Mouse (Mus musculus) CD4-positive helper T cell, adult 2 months (primary cell): ENCODE measurements around the gene Gm21060.
A peak's percentile ranks its signal among the peaks of the same experiment; 100 is the strongest.
"Not testable (repeated sequence)": the region's sequence is repeated elsewhere in the genome, so short reads cannot be mapped to it uniquely, and the experiment has no call there.

Source experiments
- DNase-seq: peaks from one replicate; pipeline ENCODE4 v3.0.0-alpha.2; 2012; ENCODE audit warnings: low read depth, missing footprints, low spot score

Gene Gm21060

GRCm38 (mm10) chr19:61296969-61297368 is at the start of gene Gm21060:
Gene Gm21060, minus strand, starts transcription at chr19:61297069.
- no peak for DNase-seq

- not testable (repeated sequence) for DNase-seq
Measured at GRCm38 (mm10) chr19:61320844-61321243, 24.0 kb upstream of the Gm21060 start.

- not testable (repeated sequence) for DNase-seq
Measured at GRCm38 (mm10) chr19:61313185-61313584, 16.3 kb upstream of the Gm21060 start.

GRCm38 (mm10) chr19:61312400-61312799 is 15.5 kb upstream of the Gm21060 start:
- not testable (repeated sequence) for DNase-seq

GRCm38 (mm10) chr19:61308083-61308482 is 11.2 kb upstream of the Gm21060 start:
- DNase-seq, result not testable (repeated sequence)

GRCm38 (mm10) chr19:61285033-61285432 is 11.8 kb downstream of the Gm21060 start:
- DNase-seq, result not testable (repeated sequence)

- DNase-seq, result no peak
Measured at GRCm38 (mm10) chr19:61283581-61283980, 13.3 kb downstream of the Gm21060 start.

- DNase-seq, result no peak
Measured at GRCm38 (mm10) chr19:61275446-61275845, 21.4 kb downstream of the Gm21060 start.

- not testable (repeated sequence) for DNase-seq
Measured at GRCm38 (mm10) chr19:61269141-61269540, 27.7 kb downstream of the Gm21060 start.

- DNase-seq, result peak; percentile 36
Measured at GRCm38 (mm10) chr19:61267141-61267540, 29.7 kb downstream of the Gm21060 start.

GRCm38 (mm10) chr19:61266651-61267050 is 30.2 kb downstream of the Gm21060 start:
- peak; percentile 92 for DNase-seq

GRCm38 (mm10) chr19:61266246-61266615 is 30.6 kb downstream of the Gm21060 start:
- DNase-seq, result peak; percentile 73

- DNase-seq, result peak; percentile 92
Measured at GRCm38 (mm10) chr19:61265349-61266245, 31.3 kb downstream of the Gm21060 start.

GRCm38 (mm10) chr19:61264933-61265332 is 31.9 kb downstream of the Gm21060 start:
- no peak for DNase-seq

- DNase-seq, result peak; percentile 38
Measured at GRCm38 (mm10) chr19:61264227-61264626, 32.6 kb downstream of the Gm21060 start.

- no peak for DNase-seq
Measured at GRCm38 (mm10) chr19:61261241-61261640, 35.6 kb downstream of the Gm21060 start.

- no peak for DNase-seq
Measured at GRCm38 (mm10) chr19:61257733-61258132, 39.1 kb downstream of the Gm21060 start.

- no peak for DNase-seq
Measured at GRCm38 (mm10) chr19:61256166-61256887, 40.5 kb downstream of the Gm21060 start.

- not testable (repeated sequence) for DNase-seq
Measured at GRCm38 (mm10) chr19:61247334-61247733, 49.5 kb downstream of the Gm21060 start.
